Comparison of ENCODE assay signal across 8 mouse cellular contexts in the genomic region with DNA sequence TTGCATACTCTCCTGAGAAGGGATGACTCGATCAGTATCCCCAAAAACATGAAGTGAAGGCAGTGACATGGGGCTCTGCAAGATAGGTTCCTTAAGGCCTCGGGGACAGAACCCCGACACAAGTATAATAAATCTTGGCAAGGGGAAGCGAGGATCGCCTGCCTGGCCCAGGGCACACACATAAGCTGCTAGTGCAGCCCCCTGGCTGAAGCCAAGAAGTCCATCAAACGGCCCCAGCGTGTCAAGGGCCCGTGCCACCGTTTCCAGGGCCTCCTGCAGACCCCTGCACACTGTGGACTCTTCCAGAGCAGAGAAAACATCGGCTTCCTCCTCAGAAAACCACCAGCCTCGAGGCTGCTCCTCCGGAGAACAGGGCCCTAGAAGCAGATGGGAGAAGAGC. TPM values are rescaled to one million over a fixed set of nuclear protein-coding genes. Genes with fewer than 3 reads are reported as not detected.
DNase-seq lines count a peak whose midpoint lies in the region; ATAC-seq and TF ChIP-seq lines count a peak whose summit lies in the region.

No protein-coding gene starts in this region.

- peak overlapping the region; percentile 77 for H3K4me3 ChIP-seq in lung, embryonic 14.5 days (ENCODE audit: low read depth, low read length)
- peak overlapping the region; percentile 81 for H3K4me3 ChIP-seq in embryonic facial prominence, embryonic 14.5 days (ENCODE audit: low read depth, low read length)
- peak overlapping the region; percentile 71 for H3K4me3 ChIP-seq in intestine, embryonic 15.5 days (replicated peaks)
- H3K4me3 ChIP-seq in neural tube, embryonic 13.5 days, result peak overlapping the region; percentile 82

- H3K36me3 ChIP-seq in lung, embryonic 14.5 days (ENCODE audit: insufficient read depth), result peaks cover 40% of the 10 kb centered on the region
- H3K36me3 ChIP-seq in embryonic facial prominence, embryonic 14.5 days (ENCODE audit: control insufficient read depth, insufficient read depth, low read length), result peaks cover 29% of the 10 kb centered on the region
- H3K36me3 ChIP-seq in intestine, embryonic 15.5 days, result peaks cover 17% of the 10 kb centered on the region; the same call in 1 of the 2 replicates
- peaks cover 36% of the 10 kb centered on the region for H3K36me3 ChIP-seq in neural tube, embryonic 13.5 days

- peaks cover 2% of the 10 kb centered on the region for H3K27me3 ChIP-seq in lung, embryonic 14.5 days (ENCODE audit: insufficient read depth, low read length)
- peaks cover 8% of the 10 kb centered on the region for H3K27me3 ChIP-seq in embryonic facial prominence, embryonic 14.5 days (replicated peaks; ENCODE audit: control insufficient read depth, insufficient read depth, low read length)
- peaks cover 3% of the 10 kb centered on the region; the same call in 1 of the 2 replicates for H3K27me3 ChIP-seq in intestine, embryonic 15.5 days (replicated peaks)
- H3K27me3 ChIP-seq in neural tube, embryonic 13.5 days, result peaks cover 8% of the 10 kb centered on the region

- WGBS in lung, embryonic 14.5 days, result 44% methylated on average over 12 of the region's 12 CpGs
- WGBS in embryonic facial prominence, embryonic 14.5 days, result 46% methylated on average over 12 of the region's 12 CpGs
- WGBS in intestine, embryonic 15.5 days, result 47% methylated on average over 12 of the region's 12 CpGs
- WGBS in neural tube, embryonic 13.5 days, result 50% methylated on average over 12 of the region's 12 CpGs

- H3K9me3 ChIP-seq in lung, embryonic 14.5 days (ENCODE audit: low read depth, low read length), result no peaks in the 10 kb centered on the region
- no peaks in the 10 kb centered on the region for H3K9me3 ChIP-seq in embryonic facial prominence, embryonic 14.5 days (ENCODE audit: control insufficient read depth, low read length)
- no peaks in the 10 kb centered on the region for H3K9me3 ChIP-seq in intestine, embryonic 15.5 days
- no peaks in the 10 kb centered on the region for H3K9me3 ChIP-seq in neural tube, embryonic 13.5 days

- DNase-seq in lung, embryonic 14.5 days, result no peak
- no peak for DNase-seq in lung, postnatal 36 days
- DNase-seq in embryonic facial prominence, embryonic 14.5 days (ENCODE audit: low spot score), result no peak
- no peak for DNase-seq in adrenal gland, adult (ENCODE audit: inconsistent age in 2 of 2, low spot score in 1 of 2)
- DNase-seq in MN1 (ENCODE audit: low spot score), result no peak
- no peak for DNase-seq in lung, postnatal 14 days

- H3K9ac ChIP-seq in lung, embryonic 14.5 days, result peak overlapping the region; percentile 70
- H3K9ac ChIP-seq in embryonic facial prominence, embryonic 14.5 days (ENCODE audit: low read depth, low read length), result peak overlapping the region; percentile 86
- peak overlapping the region; percentile 73 for H3K9ac ChIP-seq in intestine, embryonic 15.5 days
- peak overlapping the region; percentile 87 for H3K9ac ChIP-seq in neural tube, embryonic 13.5 days

- no peak for TF ChIP-seq CTCF in lung, embryonic 14.5 days (IDR thresholded peaks at IDR 0.05; ENCODE audit: low read depth)

- peak overlapping the region; percentile 80 for H3K27ac ChIP-seq in lung, embryonic 14.5 days (ENCODE audit: low read depth)
- H3K27ac ChIP-seq in embryonic facial prominence, embryonic 14.5 days (replicated peaks; ENCODE audit: low read depth, low read length), result peak overlapping the region; percentile 76
- H3K27ac ChIP-seq in intestine, embryonic 15.5 days, result peak overlapping the region; percentile 42; the same call in 1 of the 2 replicates
- H3K27ac ChIP-seq in neural tube, embryonic 13.5 days (replicated peaks), result peak overlapping the region; percentile 90

- H3K4me1 ChIP-seq in lung, embryonic 14.5 days (ENCODE audit: insufficient read depth), result peaks cover 5% of the 10 kb centered on the region; the same call in 1 of the 2 replicates
- H3K4me1 ChIP-seq in embryonic facial prominence, embryonic 14.5 days (ENCODE audit: control insufficient read depth, insufficient read depth, low read length), result peaks cover 11% of the 10 kb centered on the region
- H3K4me1 ChIP-seq in intestine, embryonic 15.5 days (replicated peaks), result peaks cover 18% of the 10 kb centered on the region
- H3K4me1 ChIP-seq in neural tube, embryonic 13.5 days (replicated peaks), result peaks cover 38% of the 10 kb centered on the region

- no peak for ATAC-seq in lung, embryonic 14.5 days (ENCODE audit: insufficient read depth)
- ATAC-seq in embryonic facial prominence, embryonic 14.5 days (ENCODE audit: low read depth), result no peak
- no peak for ATAC-seq in intestine, embryonic 15.5 days
- ATAC-seq in neural tube, embryonic 13.5 days (ENCODE audit: low read depth), result no peak

- peak overlapping the region; percentile 96 for H3K4me2 ChIP-seq in lung, embryonic 14.5 days
- peak overlapping the region; percentile 96 for H3K4me2 ChIP-seq in embryonic facial prominence, embryonic 14.5 days (ENCODE audit: low read depth, low read length)
- H3K4me2 ChIP-seq in intestine, embryonic 15.5 days (replicated peaks), result peak overlapping the region; percentile 86
- H3K4me2 ChIP-seq in neural tube, embryonic 13.5 days, result peak overlapping the region; percentile 98

RNA-seq across cellular contexts. Expression of a gene that starts 0.6 kb away (rescaled TPM):
- polyA plus RNA-seq in lung, embryonic 14.5 days (2014; fragmentation: Nextera tagmentation; extraction: Ambion mirVana), result 28.6 and 29.9 TPM in 2 replicates
- polyA plus RNA-seq in embryonic facial prominence, embryonic 14.5 days (2014; fragmentation: Nextera tagmentation; extraction: Ambion mirVana), result 23.1 and 26.5 TPM in 2 replicates
- polyA plus RNA-seq in intestine, embryonic 15.5 days (2015; fragmentation: Nextera tagmentation; extraction: Ambion mirVana), result 21.3 and 21.4 TPM in 2 replicates
- 18.6 and 20.5 TPM in 2 replicates for polyA plus RNA-seq in neural tube, embryonic 13.5 days (2015; fragmentation: Nextera tagmentation; extraction: Ambion mirVana)

RNA-seq across cellular contexts. Expression of a gene that starts 8.7 kb away (rescaled TPM):
- polyA plus RNA-seq in lung, embryonic 14.5 days (2014; fragmentation: Nextera tagmentation; extraction: Ambion mirVana), result 14.0 and 15.6 TPM in 2 replicates
- polyA plus RNA-seq in embryonic facial prominence, embryonic 14.5 days (2014; fragmentation: Nextera tagmentation; extraction: Ambion mirVana), result 13.1 and 17.8 TPM in 2 replicates
- polyA plus RNA-seq in intestine, embryonic 15.5 days (2015; fragmentation: Nextera tagmentation; extraction: Ambion mirVana), result 20.3 and 22.0 TPM in 2 replicates
- polyA plus RNA-seq in neural tube, embryonic 13.5 days (2015; fragmentation: Nextera tagmentation; extraction: Ambion mirVana), result 7.4 and 9.2 TPM in 2 replicates

RNA-seq across cellular contexts. Expression of a gene that starts 13.0 kb away (rescaled TPM):
- polyA plus RNA-seq in lung, embryonic 14.5 days (2014; fragmentation: Nextera tagmentation; extraction: Ambion mirVana), result 25.0 and 26.5 TPM in 2 replicates
- polyA plus RNA-seq in embryonic facial prominence, embryonic 14.5 days (2014; fragmentation: Nextera tagmentation; extraction: Ambion mirVana), result 22.5 and 23.8 TPM in 2 replicates
- 23.4 and 23.8 TPM in 2 replicates for polyA plus RNA-seq in intestine, embryonic 15.5 days (2015; fragmentation: Nextera tagmentation; extraction: Ambion mirVana)
- polyA plus RNA-seq in neural tube, embryonic 13.5 days (2015; fragmentation: Nextera tagmentation; extraction: Ambion mirVana), result 13.7 and 15.0 TPM in 2 replicates

RNA-seq across cellular contexts. Expression of a gene that starts 15.6 kb away (rescaled TPM):
- 1.1 and 1.5 TPM in 2 replicates for polyA plus RNA-seq in lung, embryonic 14.5 days (2014; fragmentation: Nextera tagmentation; extraction: Ambion mirVana)
- 4.9 TPM in 2 replicates for polyA plus RNA-seq in embryonic facial prominence, embryonic 14.5 days (2014; fragmentation: Nextera tagmentation; extraction: Ambion mirVana)
- polyA plus RNA-seq in intestine, embryonic 15.5 days (2015; fragmentation: Nextera tagmentation; extraction: Ambion mirVana), result 1.7 and 1.8 TPM in 2 replicates
- 12.4 and 16.5 TPM in 2 replicates for polyA plus RNA-seq in neural tube, embryonic 13.5 days (2015; fragmentation: Nextera tagmentation; extraction: Ambion mirVana)
